Mouse (Mus musculus) hindbrain, embryonic 12.5 days (tissue): ENCODE results near the gene Kera. TPM values are rescaled to one million over a fixed set of nuclear protein-coding genes. Genes with fewer than 3 reads are reported as not detected.

Experiments used
- ATAC-seq: fragments of 200-750 bp; cut with Nextera tagmentation; 2 replicates; pipeline ENCODE4 v1.8.0; 2017; ENCODE audit warnings: moderate TSS enrichment; ENCODE audit not compliant: low FRiP score
- H3K27ac ChIP-seq: fragments of 300-500 bp; sonication (generic); 2 replicates; pipeline ENCODE4 v1.5.1; 2016; ENCODE audit warnings: mild to moderate bottlenecking
- H3K27me3 ChIP-seq: fragments of 300-500 bp; sonication (generic); 2 replicates; pipeline ENCODE4 v1.6.1; 2016; ENCODE audit warnings: mild to moderate bottlenecking
- H3K36me3 ChIP-seq: fragments of 300-500 bp; sonication (generic); 2 replicates; pipeline ENCODE4 v1.6.1; 2016; ENCODE audit warnings: mild to moderate bottlenecking
- H3K4me1 ChIP-seq: fragments of 300-500 bp; sonication (generic); 2 replicates; pipeline ENCODE4 v1.6.1; 2016
- H3K4me2 ChIP-seq: fragments of 300-500 bp; sonication (generic); replicated peaks from 2 replicates; pipeline ENCODE4 v1.6.1; 2016; ENCODE audit warnings: mild to moderate bottlenecking
- H3K4me3 ChIP-seq: fragments of 300-500 bp; sonication (generic); 2 replicates; pipeline ENCODE4 v1.5.1; 2016; ENCODE audit warnings: mild to moderate bottlenecking
- H3K9ac ChIP-seq: fragments of 300-500 bp; sonication (generic); 2 replicates; pipeline ENCODE4 v1.6.1; 2016; ENCODE audit warnings: mild to moderate bottlenecking, moderate library complexity
- H3K9me3 ChIP-seq: fragments of 300-500 bp; sonication (generic); replicated peaks from 2 replicates; pipeline ENCODE4 v1.6.1; 2016; ENCODE audit warnings: mild to moderate bottlenecking
- WGBS: fragments of 180-500 bp; shearing (Covaris S2); methylation state at CpG from one replicate; pipeline ENCODE4 v1.1.7; 2016; 5-methylcytosine and 5-hydroxymethylcytosine counted together
- polyA plus RNA-seq: library from polyadenylated mRNA; unstranded; fragments of >200 nt; fragmentation: Nextera tagmentation; extraction: Ambion mirVana; gene quantifications from 2 replicates; pipeline ENCODE4 v1.2.1, GENCODE M21; 2016

Gene Kera
- polyA plus RNA-seq, 1 experiment from 2014 or later = 0.21 TPM

- Histone ChIP-seq H3K36me3 (no peaks in the 10 kb centered on the region), H3K4me2 (no peak overlapping the region), H3K9me3 (no peaks in the 10 kb centered on the region), H3K27me3 (no peaks in the 10 kb centered on the region), H3K27ac (no peak overlapping the region), H3K4me3 (no peak overlapping the region), H3K9ac (no peak overlapping the region), H3K4me1 (no peaks in the 10 kb centered on the region)
- 97% methylated on average over 1 of the region's 1 CpGs for WGBS
- no peak for ATAC-seq
These were observed 15.6 kb downstream of the Kera start for GRCm38 (mm10) chr10:97622328-97622727.

GRCm38 (mm10) chr10:97624381-97624780 lies 17.7 kb downstream of the Kera start:
- 65% methylated on average over 2 of the region's 2 CpGs for WGBS

GRCm38 (mm10) chr10:97625116-97625515 lies 18.4 kb downstream of the Kera start:
- no peak overlapping the region for H3K9ac ChIP-seq
- no peaks in the 10 kb centered on the region for H3K27me3 ChIP-seq
- no peak for ATAC-seq
- H3K4me2 ChIP-seq = no peak overlapping the region
- no peak overlapping the region for H3K27ac ChIP-seq
- no peaks in the 10 kb centered on the region for H3K9me3 ChIP-seq
- WGBS = 66% methylated on average over 4 of the region's 4 CpGs
- no peaks in the 10 kb centered on the region for H3K36me3 ChIP-seq
- no peaks in the 10 kb centered on the region for H3K4me1 ChIP-seq
- H3K4me3 ChIP-seq = no peak overlapping the region

More at GRCm38 (mm10) chr10:97624381-97624780, 17.7 kb downstream of the Kera start:
- no peak for ATAC-seq
- Histone ChIP-seq H3K9ac (no peak overlapping the region), H3K9me3 (no peaks in the 10 kb centered on the region), H3K27me3 (no peaks in the 10 kb centered on the region), H3K4me1 (no peaks in the 10 kb centered on the region), H3K4me2 (no peak overlapping the region), H3K4me3 (no peak overlapping the region), H3K36me3 (no peaks in the 10 kb centered on the region), H3K27ac (no peak overlapping the region)

GRCm38 (mm10) chr10:97626543-97626942 lies 19.9 kb downstream of the Kera start:
- H3K4me3 ChIP-seq = no peak overlapping the region
- 92% methylated on average over 1 of the region's 1 CpGs for WGBS
- ATAC-seq = no peak

GRCm38 (mm10) chr10:97631061-97631460 lies 24.4 kb downstream of the Kera start:
- no peak for ATAC-seq
- no peak overlapping the region for H3K9ac ChIP-seq
- no peak overlapping the region for H3K4me2 ChIP-seq
- WGBS = 87% methylated on average over 3 of the region's 3 CpGs
- no peaks in the 10 kb centered on the region for H3K4me1 ChIP-seq
- H3K9me3 ChIP-seq = no peaks in the 10 kb centered on the region
- H3K27me3 ChIP-seq = no peaks in the 10 kb centered on the region
- no peaks in the 10 kb centered on the region for H3K36me3 ChIP-seq
- no peak overlapping the region for H3K27ac ChIP-seq
- H3K4me3 ChIP-seq = no peak overlapping the region

More at GRCm38 (mm10) chr10:97626543-97626942, 19.9 kb downstream of the Kera start:
- Histone ChIP-seq H3K9ac (no peak overlapping the region), H3K9me3 (no peaks in the 10 kb centered on the region), H3K4me2 (no peak overlapping the region), H3K27ac (no peak overlapping the region), H3K36me3 (no peaks in the 10 kb centered on the region), H3K4me1 (no peaks in the 10 kb centered on the region), H3K27me3 (no peaks in the 10 kb centered on the region)

GRCm38 (mm10) chr10:97641926-97642325 lies 35.2 kb downstream of the Kera start:
- Histone ChIP-seq H3K27me3 (no peaks in the 10 kb centered on the region), H3K36me3 (no peaks in the 10 kb centered on the region), H3K4me1 (no peaks in the 10 kb centered on the region), H3K9me3 (no peaks in the 10 kb centered on the region), H3K4me3 (no peak overlapping the region), H3K27ac (no peak overlapping the region), H3K4me2 (no peak overlapping the region), H3K9ac (no peak overlapping the region)
- no peak for ATAC-seq
- 90% methylated on average over 2 of the region's 2 CpGs for WGBS

GRCm38 (mm10) chr10:97643768-97644167 lies 37.1 kb downstream of the Kera start, which contains the start of gene Epyc:
TSS of gene Epyc (plus strand) at chr10:97644068.
- ATAC-seq = no peak
- H3K27ac ChIP-seq = no peak within 1 kb of the TSS
- H3K36me3 ChIP-seq = no peaks in the 10 kb centered on the region
- no peaks in the 10 kb centered on the region for H3K27me3 ChIP-seq
- H3K9ac ChIP-seq = no peak within 1 kb of the TSS
- H3K4me1 ChIP-seq = no peaks in the 10 kb centered on the region
- H3K4me3 ChIP-seq = no peak within 1 kb of the TSS
- WGBS = 84% methylated on average over 2 of the region's 2 CpGs
- no peak within 1 kb of the TSS for H3K4me2 ChIP-seq
- no peaks in the 10 kb centered on the region for H3K9me3 ChIP-seq

- no peaks in the 10 kb centered on the region for H3K27me3 ChIP-seq
- H3K4me2 ChIP-seq = no peak overlapping the region
- no peaks in the 10 kb centered on the region for H3K4me1 ChIP-seq
- no peak overlapping the region for H3K4me3 ChIP-seq
- ATAC-seq = no peak
- H3K27ac ChIP-seq = no peak overlapping the region
- no peaks in the 10 kb centered on the region for H3K9me3 ChIP-seq
- H3K9ac ChIP-seq = no peak overlapping the region
- WGBS = 65% methylated on average over 2 of the region's 2 CpGs
- H3K36me3 ChIP-seq = no peaks in the 10 kb centered on the region
These were observed 43.7 kb downstream of the Kera start for GRCm38 (mm10) chr10:97650334-97650733.

- WGBS = 97% methylated on average over 1 of the region's 1 CpGs
- Histone ChIP-seq H3K4me2 (no peak overlapping the region), H3K27ac (no peak overlapping the region), H3K36me3 (no peaks in the 10 kb centered on the region), H3K4me3 (no peak overlapping the region), H3K4me1 (no peaks in the 10 kb centered on the region), H3K27me3 (no peaks in the 10 kb centered on the region), H3K9ac (no peak overlapping the region), H3K9me3 (no peaks in the 10 kb centered on the region)
- no peak for ATAC-seq
These were observed 52.8 kb downstream of the Kera start for GRCm38 (mm10) chr10:97659489-97659888.

Other genes with a start within 250 kb of the Kera start
- gene Dcn, start 127.3 kb upstream of the Kera start, polyA plus RNA-seq = 46.4 and 55.7 TPM in 2 replicates
- gene Lum, start 41.8 kb upstream of the Kera start, polyA plus RNA-seq = 121 and 153 TPM in 2 replicates
- 5.8 and 9.5 TPM in 2 replicates for gene Epyc, start 37.2 kb downstream of the Kera start, polyA plus RNA-seq
- gene Ccer1, start 86.2 kb downstream of the Kera start, polyA plus RNA-seq = 0.12 TPM in 1 of 2 replicates, not detected in the other
- gene C030005K15Rik, start 119.9 kb downstream of the Kera start, polyA plus RNA-seq = not detected in 2 replicates